Mouse (Mus musculus) right cerebral cortex, adult 18-20 months (tissue): ENCODE results near the gene Hnf1a.

Experiments used
- DNase-seq: peaks from one replicate; pipeline ENCODE4 v3.0.0; 2022; ENCODE audit warnings: mixed read lengths

The Hnf1a gene

DNA sequence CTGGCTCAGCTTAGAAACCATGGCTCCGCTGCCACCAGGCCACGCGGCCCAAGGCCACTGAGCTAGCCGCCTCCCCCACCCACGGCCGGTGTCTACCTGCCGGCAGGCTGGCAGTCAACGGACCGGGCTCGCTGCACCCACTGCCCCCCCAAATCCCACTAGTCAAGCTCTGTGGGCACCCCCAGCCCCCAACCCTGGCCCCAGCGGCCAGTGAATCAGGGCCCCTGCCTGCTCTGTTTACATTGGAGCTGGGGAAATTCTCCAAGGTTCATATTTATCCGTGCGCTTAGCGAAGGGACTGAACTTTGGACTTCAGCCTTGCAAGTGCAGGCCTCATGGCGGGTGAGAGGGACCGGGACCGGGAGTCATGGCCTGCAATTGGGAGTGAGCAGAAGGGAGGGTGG, at the start of gene Hnf1a:
Gene Hnf1a, minus strand, starts transcription at position 271 of the 404 bp plus-strand sequence.
- no peak for DNase-seq

DNA sequence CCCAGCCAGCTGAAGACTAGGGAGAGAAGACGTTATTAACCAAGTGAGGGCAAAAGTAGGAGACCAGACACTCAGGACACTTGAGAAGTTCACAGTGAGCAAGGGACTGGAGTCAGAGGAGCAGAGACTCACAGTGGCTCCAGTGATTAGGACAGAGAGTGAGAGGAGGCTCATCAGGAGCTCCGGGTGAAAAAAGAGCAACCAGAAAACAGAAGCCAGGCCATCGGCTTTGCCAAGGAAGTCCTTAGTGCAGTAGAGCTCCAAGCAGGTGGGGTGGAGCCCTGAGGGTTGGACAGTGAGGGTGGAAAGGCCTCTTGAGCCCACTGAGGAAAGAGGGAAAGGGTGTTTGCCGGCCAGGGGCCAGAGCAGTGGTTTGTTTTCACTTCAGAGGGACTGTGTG, 47.9 kb upstream of the Hnf1a start:
- no peak for DNase-seq

DNA sequence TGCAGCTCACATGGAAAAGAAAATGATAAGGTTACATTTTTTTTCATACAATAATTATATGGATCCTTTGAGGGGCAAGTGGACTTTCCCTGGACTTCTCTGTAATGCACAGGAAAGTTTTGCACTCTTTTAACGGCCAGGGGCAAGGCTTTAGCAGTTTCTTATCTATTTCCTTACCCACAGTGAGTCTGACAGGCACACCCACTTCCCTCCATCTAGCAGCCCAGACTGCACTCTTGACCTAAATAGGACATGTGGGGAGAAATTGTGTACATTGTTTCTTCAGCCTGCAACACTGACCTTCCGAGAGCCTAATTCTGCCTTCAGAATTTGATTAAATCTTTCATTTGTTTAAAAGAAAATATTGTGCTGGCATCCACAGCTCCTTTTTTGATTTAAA, 47.4 kb upstream of the Hnf1a start:
- no peak for DNase-seq

DNA sequence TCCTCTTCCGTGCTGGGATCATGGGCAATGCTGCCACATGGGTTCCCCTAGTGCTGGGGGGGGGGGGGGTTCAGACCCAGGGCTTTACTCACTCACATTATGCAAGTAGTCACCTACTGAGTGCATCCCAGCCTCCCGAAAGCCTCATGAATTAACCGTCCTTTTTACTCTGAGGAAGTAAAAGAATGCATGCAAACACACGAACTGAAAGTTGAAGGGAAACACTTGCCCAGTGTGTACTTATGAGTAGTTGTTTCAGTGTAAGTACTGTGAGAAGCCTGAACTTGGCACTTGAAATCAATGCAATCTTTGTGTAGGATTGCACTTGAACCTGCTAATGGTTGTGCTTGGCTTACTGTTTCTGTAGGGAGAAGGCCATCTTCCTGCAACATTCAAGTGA, 44.2 kb upstream of the Hnf1a start:
- DNase-seq, result no peak

DNA sequence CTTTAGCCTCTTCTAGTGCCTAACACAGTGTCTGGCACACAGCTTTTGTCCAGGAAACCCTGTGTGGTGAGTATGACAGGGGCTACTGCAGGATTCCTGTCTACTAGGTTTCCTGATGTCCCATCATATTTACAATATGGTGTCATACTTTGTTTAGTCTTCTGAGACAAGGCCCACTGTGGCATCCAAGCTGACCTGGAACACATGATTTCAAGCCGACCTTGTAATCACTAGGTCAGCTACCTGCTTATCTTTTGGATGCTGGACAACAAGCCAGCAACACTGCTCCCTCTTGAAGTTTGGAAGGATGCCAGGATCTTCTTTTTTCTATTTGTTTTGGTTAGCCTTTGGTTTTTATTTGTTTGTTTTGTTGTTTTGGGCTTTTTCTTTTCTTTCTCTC, 43.7 kb upstream of the Hnf1a start:
- DNase-seq, result no peak

DNA sequence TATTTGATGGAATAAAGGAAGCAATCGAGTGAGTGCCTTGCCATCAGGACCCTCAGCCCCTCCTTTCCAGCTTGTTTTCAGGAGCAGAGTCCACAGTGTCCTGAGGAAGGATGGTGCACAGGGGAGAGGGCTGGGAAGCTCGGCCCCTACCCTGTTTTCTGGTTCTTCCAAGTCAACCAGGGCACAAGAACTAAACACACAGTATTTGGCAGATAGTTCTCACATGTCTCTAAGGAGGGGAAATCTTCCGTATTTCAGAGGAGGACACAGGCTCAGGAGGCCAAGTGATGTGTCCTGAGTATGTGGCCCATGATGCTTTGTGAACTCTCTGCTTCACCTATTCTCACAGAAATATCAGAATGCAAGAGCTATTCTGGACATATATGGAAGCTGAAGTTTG, 42.5 kb upstream of the Hnf1a start:
- no peak for DNase-seq

DNA sequence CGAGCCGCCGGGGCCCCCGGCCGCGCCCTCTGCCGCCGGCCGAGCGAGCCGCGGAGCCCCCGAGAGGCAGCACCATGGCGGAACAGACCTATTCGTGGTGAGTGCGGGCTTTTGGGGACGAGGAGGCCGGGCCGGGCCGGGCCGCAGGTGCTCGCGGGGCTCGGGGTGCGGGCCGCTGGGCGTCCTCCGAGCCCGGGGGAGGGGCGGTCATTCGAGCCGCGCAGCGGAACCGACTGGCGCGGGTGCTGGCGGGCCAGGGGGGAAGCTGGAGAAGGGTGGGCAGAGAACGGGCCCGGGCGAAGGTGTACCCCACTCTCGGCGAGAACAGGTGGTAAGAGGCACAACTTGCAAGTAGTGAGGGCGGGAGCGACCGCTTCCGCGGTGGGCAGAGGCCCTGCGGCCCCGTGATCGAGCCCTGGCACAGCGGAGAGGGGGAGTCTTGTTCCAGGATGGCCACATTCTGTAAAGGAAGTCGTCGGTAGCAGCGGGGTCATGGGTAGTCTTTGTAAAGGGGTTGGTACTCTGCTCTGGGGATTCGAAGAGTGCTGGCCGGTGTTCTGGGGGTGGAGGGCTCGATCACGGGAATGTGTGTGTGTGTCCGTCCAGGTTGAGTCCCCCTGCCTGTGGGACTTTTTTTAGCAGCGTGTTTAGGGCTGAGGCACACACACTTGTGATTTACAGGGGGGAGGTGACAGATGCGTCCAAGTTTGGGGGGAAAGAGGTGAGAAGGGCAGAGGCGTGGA, 40.8 kb upstream of the Hnf1a start:
- peak; percentile 38 for DNase-seq

DNA sequence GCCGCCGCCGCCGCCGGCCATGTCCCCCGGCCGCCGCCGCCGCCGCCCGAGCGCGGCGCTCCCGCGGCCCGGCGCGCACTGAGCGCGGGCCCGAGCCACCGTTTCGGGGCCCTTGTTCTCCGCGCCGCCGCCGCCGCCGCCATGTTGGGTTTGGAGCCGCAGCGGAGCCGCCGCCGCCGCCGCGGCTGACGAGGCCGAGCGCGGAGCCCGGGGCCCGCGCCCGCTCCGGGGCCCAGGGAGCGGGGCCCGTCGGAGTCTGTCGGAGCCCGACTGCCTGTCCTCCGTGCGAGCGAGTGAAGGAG, 40.3 kb upstream of the Hnf1a start:
- DNase-seq, result peak; percentile 10

DNA sequence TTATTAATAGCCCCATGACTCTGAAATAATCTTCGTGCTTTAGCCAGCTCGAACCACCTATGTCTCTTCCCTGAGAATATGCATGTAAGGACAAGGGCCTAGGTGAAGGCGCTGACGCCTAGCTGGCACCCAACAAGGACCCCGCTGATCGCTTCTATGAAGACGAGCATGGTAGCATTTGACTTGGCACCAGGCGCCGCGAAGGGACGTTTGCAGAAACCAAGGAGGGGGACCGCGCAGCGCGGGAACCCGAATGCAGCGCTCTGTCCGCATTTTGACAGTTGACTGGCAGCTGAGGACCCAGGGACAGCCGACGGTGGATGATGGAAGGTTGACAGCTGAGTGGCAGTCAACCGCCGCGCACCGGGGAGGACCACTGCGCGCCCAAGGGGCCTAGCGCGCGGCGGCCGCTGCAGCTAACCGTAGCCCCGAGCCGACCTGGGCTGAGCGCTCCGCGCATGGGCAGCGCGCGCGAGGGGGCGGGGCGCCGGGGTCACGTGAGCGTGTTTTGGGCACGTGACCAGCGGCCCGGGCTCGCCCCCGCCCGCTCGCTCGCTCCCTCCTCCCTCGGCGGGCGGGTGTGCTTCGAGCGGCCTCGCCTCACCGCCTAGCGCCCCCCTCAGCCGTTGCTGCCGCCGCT, 39.8 kb upstream of the Hnf1a start, which contains the start of gene Sppl3:
Gene Sppl3, plus strand, starts transcription at position 561 of the 640 bp plus-strand sequence.
- DNase-seq, result peak; percentile 93

DNA sequence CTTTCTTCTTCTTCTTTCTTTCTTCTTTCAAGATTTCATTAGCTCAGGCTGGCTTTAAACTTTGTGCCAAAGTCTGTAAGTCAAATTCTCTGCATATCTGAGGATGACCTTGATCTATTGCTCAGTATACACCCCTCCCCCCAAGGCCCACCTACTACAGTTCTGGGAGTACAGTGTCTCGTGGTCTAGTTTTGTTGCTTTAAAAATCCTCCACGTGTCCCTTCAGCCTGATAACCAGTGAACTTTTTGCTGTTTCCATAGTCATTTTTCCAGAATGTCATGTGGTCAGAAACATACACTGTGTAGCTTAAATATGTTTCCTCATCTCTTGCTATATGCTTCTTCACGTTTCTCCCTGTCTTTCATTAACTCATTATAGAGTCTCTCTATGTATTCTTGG, 39.1 kb upstream of the Hnf1a start:
- DNase-seq, result no peak

DNA sequence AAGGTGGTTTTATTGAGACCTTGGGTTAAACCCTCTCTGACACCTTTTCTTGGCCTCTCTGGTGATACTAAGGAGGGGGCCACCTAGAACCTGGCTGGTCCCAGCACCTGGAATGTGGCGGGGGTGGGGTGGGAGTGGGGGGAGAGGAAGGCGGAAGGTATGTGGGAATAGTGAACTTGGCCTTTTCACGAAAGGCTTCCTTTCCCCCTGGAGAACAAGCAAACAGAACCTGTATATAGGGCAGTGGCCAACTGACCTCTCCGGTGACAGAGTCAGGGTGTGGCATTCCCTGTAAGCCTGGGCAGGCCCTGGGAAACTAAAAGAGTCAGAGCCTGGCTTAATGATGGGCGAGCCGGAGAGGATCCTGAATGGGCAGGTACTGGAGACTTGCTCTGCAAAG, 38.2 kb upstream of the Hnf1a start:
- DNase-seq, result no peak

DNA sequence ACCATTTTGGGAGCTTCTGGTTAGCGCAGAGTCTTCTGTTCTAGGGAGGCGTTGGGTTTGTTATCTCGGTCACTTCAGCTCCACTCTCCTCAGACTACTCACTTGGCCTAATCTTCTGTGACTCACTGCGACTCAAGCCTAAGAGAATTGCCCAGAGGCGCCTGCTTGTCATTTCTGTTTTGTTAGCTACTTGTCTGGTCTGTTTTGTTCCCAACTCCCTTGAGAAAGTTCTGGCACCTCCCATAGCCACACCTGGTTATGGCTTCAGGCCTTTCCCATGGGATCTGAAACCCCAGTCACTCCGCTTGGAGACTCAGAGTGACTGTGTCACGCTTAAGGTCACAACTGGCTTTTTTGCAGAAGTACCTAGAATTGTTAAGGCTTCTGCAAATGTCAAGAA, 37.4 kb upstream of the Hnf1a start:
- DNase-seq, result no peak

DNA sequence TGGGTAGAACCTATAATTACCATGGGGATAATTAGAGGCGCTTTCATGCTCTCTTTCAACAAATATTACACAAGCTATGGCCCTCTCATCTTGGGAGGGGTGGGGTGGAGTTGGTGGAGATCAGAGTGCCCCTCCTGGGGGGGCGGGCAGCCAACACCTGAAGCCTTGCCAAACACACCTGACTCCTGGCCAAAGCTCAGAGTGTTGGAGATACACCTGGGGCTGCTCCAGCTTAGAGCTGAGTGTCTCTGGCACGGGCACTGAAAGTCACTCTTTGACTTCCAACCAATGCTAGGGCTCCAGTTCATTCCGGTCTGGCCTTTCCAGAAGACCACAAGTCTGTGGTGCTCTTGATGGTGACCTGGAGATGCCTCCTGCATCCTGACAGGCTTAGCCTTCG, 36.9 kb upstream of the Hnf1a start:
- no peak for DNase-seq

DNA sequence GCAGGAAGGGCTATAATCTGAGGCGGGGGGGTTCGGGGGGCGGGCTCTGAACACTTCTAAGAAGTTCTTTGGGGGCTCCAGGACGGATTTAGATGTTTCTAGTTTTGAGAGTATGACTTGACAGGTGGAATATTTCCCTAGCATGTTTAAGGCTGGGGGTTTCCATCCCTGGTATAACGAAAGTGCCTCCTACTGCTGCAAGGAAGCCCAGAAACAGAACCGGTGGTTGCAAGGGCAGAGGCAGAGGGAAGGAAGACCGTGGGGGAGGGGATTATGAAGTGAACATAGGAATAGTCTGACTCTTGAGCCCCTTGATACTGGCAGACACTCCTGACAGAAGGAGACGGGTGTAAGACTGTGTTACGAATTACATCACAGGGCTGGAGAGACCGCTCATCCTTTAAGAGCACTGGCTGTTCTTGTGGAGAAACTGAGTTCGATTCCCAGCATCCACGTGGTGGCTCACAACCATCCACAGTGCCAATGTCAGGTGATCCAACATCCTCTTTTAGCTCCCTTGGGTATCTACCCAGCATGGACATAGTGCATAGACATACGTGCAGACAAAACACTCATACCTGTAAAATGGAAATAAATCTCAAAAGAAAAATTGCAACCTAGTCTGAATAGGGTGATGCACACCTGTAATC, 32.5 kb upstream of the Hnf1a start:
- no peak for DNase-seq

DNA sequence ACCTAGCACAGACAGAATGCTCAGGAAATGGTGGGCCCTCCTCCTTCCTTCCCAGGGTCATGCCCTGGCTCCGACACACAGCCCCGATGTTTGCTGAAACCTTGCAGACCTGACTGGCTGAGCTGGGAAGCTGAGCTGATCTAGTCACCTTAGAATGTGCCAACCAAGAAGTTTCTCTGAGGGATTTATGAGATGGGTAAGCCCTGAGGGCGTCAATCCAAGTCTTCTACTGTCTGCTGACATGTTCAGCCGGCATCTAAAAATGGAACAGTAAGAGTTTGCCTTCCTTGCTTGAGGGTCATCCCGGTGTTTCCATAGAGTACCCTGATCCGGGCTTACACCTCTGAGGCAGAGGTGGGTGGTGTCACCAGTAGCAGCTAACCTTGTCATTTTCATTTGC, 31.9 kb upstream of the Hnf1a start:
- no peak for DNase-seq

DNA sequence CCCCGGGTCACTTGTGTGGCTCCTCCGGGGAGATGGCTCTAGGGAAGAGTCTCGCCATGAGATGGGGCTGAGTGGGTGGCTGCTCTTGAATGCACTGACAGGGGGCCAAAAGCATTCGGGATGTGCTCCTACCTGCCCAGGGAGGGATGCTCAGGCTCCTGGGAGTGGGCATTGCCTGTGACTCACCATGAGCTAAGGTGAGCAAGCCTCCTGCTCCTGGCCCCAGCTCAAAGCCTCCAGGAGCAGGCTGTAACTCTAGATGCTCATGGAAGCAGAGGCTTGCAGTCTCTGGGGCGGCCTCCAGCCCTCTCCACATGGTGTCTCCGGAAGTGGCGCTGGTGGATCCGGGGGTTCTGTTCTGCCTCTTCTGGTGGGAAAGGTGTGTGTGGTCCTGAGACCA, 30.6 kb upstream of the Hnf1a start:
- no peak for DNase-seq

DNA sequence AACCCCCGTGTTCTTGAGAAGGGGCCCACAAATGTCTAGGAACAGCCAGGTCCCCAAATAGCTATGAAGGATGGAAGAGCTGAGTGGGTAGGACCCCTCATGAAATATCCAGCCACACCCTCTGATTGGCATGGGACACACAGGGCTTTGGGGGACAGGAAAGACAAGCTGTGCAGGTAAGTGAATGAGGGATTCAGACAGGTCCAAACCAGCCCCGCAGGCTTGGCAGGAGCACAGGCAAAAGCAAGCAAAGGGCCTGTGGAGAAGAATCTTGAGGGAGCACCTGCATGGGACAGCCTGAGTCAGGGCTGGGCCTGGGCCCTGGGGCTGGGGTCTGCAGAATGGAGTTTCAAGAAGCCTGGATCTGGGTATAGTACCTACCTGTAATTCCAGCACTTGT, 29.6 kb upstream of the Hnf1a start:
- DNase-seq, result no peak

DNA sequence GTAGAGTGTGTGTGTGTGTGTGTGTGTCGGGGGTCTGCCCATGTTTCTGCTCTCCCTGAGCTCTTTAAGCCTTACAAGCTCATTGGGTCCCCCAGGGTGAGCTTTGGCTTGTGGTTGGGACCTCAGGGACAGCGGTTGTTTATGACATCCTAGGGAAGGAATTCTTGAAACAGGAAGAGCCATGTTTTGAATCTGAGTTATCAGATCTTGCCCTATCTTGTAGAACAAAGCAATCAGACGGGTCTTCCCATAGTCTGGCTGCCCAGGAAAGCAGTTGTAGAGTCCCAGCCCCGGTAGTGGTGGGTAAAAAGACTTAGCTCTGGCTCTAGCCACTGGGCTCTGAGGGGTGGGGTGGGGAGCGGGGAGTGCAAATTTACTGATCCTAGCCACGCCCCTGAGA, 26.4 kb upstream of the Hnf1a start:
- no peak for DNase-seq

DNA sequence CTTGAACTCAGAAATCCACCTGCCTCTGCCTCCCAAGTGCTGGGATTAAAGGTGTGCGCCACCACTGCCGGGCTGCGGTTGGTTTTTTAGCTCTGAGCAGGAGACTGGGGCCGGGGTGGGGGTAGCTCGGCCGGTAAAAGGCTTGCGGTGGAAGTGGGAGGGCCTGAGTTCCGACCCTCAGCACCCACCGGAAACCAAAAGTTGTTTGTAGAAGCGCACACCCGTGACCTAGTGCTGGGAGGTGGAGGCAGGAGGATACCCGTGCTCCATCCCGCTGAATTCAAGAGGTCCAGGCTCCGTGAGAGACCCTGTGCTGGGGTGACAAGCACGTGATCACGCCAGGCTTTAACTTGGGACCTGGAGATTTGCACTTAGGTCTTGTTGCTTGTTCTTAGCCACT, 25.6 kb upstream of the Hnf1a start:
- DNase-seq, result no peak

DNA sequence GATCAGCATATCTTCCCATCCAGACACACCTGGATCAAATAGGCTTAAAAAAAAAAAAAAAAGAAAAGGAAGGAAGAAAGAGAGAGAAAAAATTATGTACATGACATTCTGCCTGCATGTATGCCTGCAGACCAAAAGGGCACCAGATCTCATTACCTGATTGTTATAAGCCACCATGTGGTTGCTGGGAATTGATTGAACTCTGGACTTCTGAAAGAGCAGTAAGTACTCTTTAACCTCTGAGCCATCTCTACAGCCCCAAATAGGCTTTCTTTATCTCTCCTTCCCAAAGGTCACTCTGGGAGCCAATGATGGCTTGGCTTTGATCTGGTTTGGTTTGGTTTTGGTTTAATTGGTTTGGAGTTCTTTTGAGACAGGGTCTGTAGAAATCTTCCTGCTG, 14.2 kb upstream of the Hnf1a start:
- DNase-seq, result no peak

DNA sequence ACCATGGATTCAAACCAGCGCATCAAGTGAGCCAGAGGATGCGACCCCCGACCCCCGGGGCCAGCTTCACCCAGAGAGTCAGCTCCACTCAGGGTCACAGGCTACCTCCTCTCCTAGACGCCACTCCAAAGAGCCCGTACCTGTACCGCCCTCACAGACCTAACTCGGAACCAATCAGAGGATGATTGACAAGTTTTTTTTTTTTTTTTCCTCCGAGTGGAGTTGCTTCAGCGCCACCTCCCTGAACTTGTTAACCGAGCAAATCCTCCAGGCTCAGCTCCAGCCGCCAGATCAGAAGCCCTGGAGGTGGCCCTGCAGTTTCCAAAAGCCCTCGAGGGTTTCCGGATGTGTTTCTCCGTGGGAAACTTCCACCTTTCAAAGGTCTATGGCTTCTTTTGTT, 11.1 kb upstream of the Hnf1a start:
- no peak for DNase-seq

DNA sequence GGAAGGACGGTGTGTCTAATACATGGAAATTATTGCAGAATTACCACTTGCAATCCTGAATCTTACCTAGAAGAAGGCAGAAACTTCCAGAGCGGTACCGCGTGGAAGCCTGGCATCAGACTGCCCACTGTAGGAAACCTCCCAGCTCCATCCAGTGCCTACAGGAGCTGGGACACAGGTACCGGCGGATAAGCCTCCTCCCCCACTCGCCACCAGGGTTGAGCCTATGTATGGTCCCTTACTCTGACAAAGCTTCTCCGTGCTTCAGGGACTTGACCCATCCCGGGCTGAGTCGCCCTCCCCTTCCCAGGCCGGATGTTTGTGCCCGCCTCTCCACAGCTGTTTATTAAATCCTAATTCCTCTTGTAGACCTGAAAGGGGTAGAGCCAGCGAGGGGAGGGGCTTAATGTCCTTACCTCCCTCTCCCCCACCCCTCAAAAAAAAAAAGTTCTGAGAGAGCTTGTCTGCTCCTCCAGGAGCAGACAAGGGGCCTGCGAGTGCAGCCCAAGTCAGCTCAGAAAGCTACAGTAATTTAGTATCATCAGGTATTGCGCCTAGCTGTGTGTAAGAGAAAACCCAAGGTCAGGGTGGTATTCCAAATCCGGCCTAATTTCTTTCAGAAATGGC, 9.3 kb upstream of the Hnf1a start:
- DNase-seq, result no peak

DNA sequence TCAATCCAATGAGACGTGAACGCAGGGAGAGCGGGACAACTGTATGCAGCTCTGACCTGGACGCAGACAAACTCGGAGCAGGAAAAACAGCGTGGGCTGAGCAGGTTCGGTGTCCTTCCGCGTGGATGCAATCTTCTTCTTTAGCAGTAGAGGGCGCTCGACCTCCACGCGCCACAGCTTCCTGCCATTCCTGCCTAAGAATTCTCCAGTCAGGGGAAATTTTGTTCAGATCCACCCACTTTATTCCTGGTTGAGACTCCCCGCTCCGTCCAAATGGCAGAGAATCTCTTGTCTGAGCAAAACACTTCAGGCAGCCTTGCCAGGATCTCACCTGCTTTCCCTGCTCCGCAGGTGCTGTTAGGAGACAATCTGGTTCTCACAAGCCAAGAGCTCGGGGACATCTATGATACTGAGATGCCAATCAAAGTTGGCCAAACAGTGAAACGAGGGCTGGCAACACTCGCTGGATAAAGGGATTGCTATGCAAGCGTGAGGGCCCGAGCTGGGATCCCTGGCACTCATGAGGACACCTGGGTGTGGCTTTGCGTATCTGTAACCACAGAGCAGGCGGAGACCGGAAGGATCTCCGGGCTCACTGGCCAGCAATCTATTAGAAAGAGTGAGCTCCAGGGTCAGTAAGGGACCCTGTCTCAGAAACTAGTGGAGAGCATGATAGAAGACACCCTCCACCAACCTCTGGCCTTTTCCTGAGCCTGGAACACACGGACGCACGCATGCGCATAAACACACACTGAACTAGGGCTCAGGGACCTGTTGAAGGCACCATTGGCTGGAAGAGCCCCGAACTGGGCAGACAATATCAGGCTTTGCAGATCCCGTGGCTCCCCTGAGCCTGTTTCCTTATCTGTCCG, 8.6 kb upstream of the Hnf1a start:
- DNase-seq, result peak; percentile 82
